Mouse (Mus musculus): ENCODE measurements around the gene Myo5a. TPM values are rescaled to one million over a fixed set of nuclear protein-coding genes. Genes with fewer than 3 reads are reported as not detected.

Gene Myo5a
- polyA plus RNA-seq, 1 experiment from 2014 or later = 45.9 TPM

DNA sequence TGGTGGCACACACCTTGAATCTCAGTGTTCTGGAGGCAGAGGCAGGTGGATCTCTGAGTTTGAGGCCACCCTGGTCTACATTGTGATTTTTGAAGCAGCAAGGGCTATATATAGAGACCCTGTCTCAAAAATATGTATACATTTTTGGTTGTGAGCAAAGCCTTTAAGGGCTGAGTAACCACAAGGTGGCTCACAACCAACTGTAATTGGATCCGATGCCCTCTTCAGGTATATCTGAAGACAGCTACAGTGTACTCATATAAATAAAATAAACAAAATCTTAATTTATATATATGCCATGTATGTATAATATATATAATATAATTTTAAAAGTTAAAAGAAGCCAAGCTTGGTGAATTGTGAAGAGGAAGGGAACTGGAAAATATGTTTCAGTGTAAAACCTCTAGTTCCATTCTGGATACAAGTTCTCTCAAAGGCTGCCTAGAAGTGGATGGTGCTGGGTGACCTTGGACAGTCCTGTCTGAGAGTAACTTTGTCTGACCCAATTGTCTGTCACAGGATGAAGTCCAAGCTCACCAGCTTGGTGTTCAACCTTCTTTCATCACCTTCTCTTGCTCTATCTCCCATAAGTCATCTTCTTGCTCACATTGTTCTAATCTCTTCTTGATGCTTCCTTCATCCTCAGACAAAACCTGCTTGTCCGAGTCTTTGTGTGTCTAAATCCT lies 28.8 kb upstream of the Myo5a start:
- Histone ChIP-seq H3K36me3 (replicated peaks) (peaks cover 11% of the 10 kb centered on the region), H3K4me3 (replicated peaks) (no peak overlapping the region), H3K9ac (no peak overlapping the region), H3K9me3 (no peaks in the 10 kb centered on the region), H3K4me2 (no peak overlapping the region), H3K4me1 (peaks cover 20% of the 10 kb centered on the region), H3K27ac (no peak overlapping the region), H3K27me3 (no peaks in the 10 kb centered on the region)
- 87% methylated on average over 2 of the region's 2 CpGs for WGBS
- no peak for ATAC-seq (ENCODE audit: low FRiP score)

DNA sequence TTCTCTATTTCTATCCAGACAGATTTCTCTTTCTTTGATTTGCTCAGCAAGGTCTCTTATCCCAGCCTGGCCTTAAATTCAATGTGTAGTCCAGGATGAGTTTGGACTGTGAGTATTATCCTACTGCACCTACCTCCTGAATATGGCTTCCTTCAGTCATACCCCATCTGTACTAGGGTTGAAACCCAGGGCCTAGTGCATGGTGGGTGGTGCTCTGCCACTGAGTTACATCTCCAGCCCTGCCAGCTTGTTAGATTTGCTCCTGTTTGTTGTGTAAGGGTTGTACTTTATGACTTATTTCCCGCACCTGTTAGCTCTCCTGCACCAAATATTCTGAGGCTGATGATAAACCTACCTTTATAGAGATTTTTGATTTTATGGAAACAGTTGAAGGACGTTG lies 27.6 kb upstream of the Myo5a start:
- Histone ChIP-seq H3K9ac (no peak overlapping the region), H3K4me1 (peaks cover 17% of the 10 kb centered on the region), H3K27me3 (no peaks in the 10 kb centered on the region), H3K4me3 (replicated peaks) (no peak overlapping the region), H3K27ac (no peak overlapping the region), H3K4me2 (no peak overlapping the region), H3K36me3 (replicated peaks) (peaks cover 11% of the 10 kb centered on the region), H3K9me3 (no peaks in the 10 kb centered on the region)
- no peak for ATAC-seq (ENCODE audit: low FRiP score)
- WGBS = 90% methylated on average over 2 of the region's 2 CpGs

DNA sequence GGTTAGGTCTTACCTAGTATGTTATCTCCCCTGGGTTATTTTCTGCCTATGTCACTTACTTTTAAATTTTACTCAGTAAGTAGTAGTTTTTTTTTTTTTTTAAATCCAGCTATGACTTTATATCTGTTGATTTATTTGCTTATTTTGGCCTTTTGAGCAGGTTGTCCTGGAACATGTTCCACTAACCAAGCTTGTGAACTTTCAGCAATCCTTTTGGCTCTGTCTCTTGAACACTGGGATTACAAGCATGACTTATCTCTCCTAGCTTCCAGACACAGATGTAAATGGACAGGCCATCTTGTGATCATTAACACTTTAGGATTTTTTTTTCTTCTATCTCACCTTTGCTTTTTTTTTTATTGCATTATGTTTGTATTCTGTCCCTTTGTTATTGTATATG lies 23.7 kb upstream of the Myo5a start:
- Histone ChIP-seq H3K27ac (no peak overlapping the region), H3K4me3 (replicated peaks) (no peak overlapping the region), H3K4me2 (no peak overlapping the region), H3K9ac (no peak overlapping the region), H3K9me3 (no peaks in the 10 kb centered on the region), H3K27me3 (no peaks in the 10 kb centered on the region), H3K36me3 (replicated peaks) (peaks cover 11% of the 10 kb centered on the region), H3K4me1 (no peaks in the 10 kb centered on the region)
- no peak for ATAC-seq (ENCODE audit: low FRiP score)

DNA sequence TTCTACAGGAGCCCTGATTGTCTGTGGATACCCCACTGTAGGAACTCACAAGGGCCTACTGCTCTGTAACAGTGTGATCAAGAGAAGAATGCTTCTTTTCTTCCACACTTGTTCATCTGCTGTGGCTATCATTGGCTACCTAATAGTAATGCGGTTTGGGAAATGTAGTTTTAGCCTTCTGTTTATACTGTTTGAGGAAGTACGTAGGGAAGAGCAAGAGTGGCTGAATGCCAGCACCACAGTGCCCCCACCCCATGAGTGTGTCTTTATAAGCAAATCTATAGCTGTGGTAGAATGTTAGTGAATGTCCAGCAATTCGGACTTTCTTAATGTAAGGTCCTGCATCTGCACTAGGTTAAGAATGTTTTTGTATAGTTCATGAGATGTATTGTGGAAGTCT lies 21.7 kb upstream of the Myo5a start:
- 91% methylated on average over 3 of the region's 3 CpGs for WGBS
- H3K4me1 ChIP-seq = no peaks in the 10 kb centered on the region
- H3K27me3 ChIP-seq = no peaks in the 10 kb centered on the region
- no peak overlapping the region for H3K4me3 ChIP-seq (replicated peaks)
- no peaks in the 10 kb centered on the region for H3K9me3 ChIP-seq
- no peak for ATAC-seq (ENCODE audit: low FRiP score)
- H3K27ac ChIP-seq = no peak overlapping the region
- no peak overlapping the region for H3K4me2 ChIP-seq
- H3K36me3 ChIP-seq (replicated peaks) = peaks cover 11% of the 10 kb centered on the region
- no peak overlapping the region for H3K9ac ChIP-seq

DNA sequence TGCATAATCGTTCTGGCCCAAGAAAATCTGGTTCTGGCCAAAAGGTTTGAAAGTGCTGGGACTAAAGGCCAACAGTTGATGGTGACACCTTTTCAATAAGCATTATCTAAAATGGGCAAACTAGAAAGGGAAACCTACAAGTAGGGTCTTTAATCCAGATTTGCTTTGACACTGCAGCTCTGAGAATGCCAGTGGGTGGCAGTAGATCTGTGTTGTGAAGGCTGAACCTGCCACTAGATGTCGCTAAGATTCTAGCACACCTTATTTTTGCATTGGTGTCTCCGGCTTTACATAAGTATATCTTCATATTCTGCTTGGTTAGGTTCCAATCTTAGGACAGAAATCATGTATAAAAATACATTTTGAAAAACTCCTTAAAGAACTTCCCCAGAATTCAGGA lies 20.8 kb upstream of the Myo5a start:
- WGBS = 35% methylated on average over 3 of the region's 3 CpGs
- no peak for ATAC-seq (ENCODE audit: low FRiP score)
- Histone ChIP-seq H3K9me3 (no peaks in the 10 kb centered on the region), H3K27me3 (no peaks in the 10 kb centered on the region), H3K36me3 (replicated peaks) (peaks cover 11% of the 10 kb centered on the region), H3K9ac (no peak overlapping the region), H3K4me3 (replicated peaks) (no peak overlapping the region), H3K4me1 (no peaks in the 10 kb centered on the region), H3K4me2 (no peak overlapping the region), H3K27ac (no peak overlapping the region)

DNA sequence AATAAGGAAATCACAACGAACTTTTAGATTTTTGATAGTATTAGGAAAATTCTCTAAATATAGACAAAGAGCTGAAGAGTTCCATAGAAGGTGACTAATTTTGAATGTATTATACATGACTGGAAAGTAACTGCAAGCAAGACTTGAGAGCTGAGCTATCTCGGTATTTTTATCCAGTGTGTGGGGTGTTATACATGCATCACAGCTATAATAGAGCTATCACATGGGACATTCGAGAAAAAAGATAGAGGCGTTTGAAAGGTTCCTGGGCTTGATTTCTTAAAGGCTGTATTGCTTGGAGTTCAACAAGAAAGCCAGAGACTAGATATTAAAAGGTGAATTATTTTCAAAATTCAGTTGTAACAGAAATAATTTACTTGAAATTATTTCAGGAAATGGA lies 19.0 kb upstream of the Myo5a start:
- ATAC-seq (ENCODE audit: low FRiP score) = no peak
- no peak overlapping the region for H3K4me2 ChIP-seq
- H3K9me3 ChIP-seq = no peaks in the 10 kb centered on the region
- no peak overlapping the region for H3K4me3 ChIP-seq (replicated peaks)
- no peaks in the 10 kb centered on the region for H3K27me3 ChIP-seq
- no peaks in the 10 kb centered on the region for H3K4me1 ChIP-seq
- no peak overlapping the region for H3K9ac ChIP-seq
- H3K27ac ChIP-seq = no peak overlapping the region
- peaks cover 6% of the 10 kb centered on the region for H3K36me3 ChIP-seq (replicated peaks)
- 88% methylated on average over 4 of the region's 4 CpGs for WGBS

DNA sequence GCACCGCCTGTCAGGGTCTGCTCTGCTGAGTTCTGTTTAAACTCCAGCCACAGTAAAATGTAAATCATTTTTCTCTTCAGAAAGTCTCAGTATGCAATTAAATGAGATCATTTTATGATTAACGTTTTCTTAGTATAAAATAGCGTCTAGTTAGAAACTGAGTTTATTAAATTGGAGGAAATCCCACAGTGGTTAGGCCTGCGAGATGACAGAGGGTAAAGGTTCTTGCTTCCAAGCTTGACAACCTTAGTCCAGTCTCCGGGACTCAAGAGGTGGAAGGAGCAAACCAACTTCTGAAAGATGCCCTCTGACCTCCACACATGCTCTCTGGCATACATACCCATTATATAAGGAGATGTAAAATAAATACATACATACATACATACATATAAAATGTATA lies 15.8 kb upstream of the Myo5a start:
- Histone ChIP-seq H3K36me3 (replicated peaks) (peaks cover 27% of the 10 kb centered on the region), H3K4me1 (no peaks in the 10 kb centered on the region), H3K27ac (no peak overlapping the region), H3K27me3 (no peaks in the 10 kb centered on the region), H3K9ac (no peak overlapping the region), H3K4me2 (no peak overlapping the region), H3K4me3 (replicated peaks) (no peak overlapping the region), H3K9me3 (no peaks in the 10 kb centered on the region)
- 93% methylated on average over 5 of the region's 5 CpGs for WGBS
- ATAC-seq (ENCODE audit: low FRiP score) = no peak

DNA sequence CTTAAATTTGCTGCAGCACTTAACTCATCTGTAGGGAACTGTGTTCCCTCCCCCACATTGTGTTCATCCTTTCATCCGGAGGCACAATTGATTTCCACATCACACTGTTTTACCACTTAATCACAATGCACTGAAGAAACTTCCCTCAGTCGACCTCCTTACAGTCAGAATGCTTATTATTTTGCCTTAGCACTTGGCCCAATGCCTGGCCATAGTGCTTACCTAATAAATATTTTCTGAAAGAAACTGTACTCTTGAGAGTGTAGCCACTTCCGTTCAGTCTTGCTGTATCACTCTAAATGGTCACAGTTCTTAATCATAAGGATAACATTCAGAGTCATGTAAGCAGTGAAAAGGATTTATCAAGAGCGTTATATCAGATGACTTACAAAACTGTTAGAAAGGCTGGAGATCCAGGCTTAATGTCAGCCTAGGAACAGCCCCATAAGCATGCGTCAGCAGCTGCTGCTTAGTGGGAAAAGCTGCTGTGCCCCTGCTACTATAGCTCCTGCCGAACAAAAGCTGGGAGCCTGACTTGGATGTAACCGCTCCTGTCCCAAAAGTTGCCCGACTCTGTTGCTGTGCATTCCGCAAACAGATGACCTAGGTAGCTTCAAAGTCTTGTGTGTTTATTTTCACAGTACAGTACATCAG lies 6.0 kb upstream of the Myo5a start:
- H3K9me3 ChIP-seq = no peaks in the 10 kb centered on the region
- WGBS = 81% methylated on average over 9 of the region's 9 CpGs
- no peak overlapping the region for H3K4me3 ChIP-seq (replicated peaks)
- no peaks in the 10 kb centered on the region for H3K36me3 ChIP-seq (replicated peaks)
- H3K9ac ChIP-seq = no peak overlapping the region
- H3K4me1 ChIP-seq = no peaks in the 10 kb centered on the region
- H3K27ac ChIP-seq = no peak overlapping the region
- ATAC-seq (ENCODE audit: low FRiP score) = no peak
- no peak overlapping the region for H3K4me2 ChIP-seq
- no peaks in the 10 kb centered on the region for H3K27me3 ChIP-seq

DNA sequence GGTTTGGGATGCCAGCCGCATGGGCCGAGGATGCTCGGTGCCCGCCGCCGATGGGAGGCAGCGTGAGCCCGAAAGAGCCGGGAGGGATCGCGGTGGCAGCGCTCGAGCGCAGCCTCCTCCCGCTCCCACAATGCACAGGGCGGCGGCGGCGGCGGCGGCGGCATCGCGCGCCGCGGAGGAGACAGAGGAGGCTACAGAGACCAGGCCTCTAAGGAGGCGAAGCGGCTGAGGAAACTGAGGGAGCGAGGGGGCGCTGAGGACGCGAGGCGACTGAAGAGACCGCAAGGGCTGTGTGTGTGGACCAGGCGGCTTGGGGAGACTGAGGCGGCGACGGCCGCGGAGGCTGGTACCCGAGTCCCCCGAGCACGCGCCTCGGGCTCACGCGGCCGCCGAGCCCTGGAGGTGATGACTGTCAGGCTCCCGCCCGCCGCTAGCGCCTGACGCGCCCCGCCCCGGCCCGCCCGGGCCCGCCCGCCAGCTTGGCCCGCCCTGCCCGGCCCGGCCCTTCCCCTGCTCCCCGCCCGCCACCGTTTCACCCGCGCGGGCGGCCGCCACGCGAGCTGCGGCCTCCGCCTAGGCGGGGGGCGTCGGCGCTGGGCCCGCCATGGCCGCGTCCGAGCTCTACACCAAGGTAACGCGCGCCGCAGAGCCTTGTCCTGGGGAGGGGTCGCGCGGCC lies 352 bp downstream of the Myo5a start:
- Histone ChIP-seq H3K9ac (peak overlapping the region; percentile 95), H3K27ac (peak overlapping the region; percentile 98), H3K27me3 (no peaks in the 10 kb centered on the region), H3K4me1 (peaks cover 20% of the 10 kb centered on the region), H3K4me3 (replicated peaks) (peak overlapping the region; percentile 86), H3K4me2 (peak overlapping the region; percentile 63), H3K9me3 (no peaks in the 10 kb centered on the region), H3K36me3 (replicated peaks) (no peaks in the 10 kb centered on the region)
- ATAC-seq (ENCODE audit: low FRiP score) = peak; percentile 95
- under 1% methylated on average over 79 of the region's 92 CpGs for whole genome bisulfite sequencing

DNA sequence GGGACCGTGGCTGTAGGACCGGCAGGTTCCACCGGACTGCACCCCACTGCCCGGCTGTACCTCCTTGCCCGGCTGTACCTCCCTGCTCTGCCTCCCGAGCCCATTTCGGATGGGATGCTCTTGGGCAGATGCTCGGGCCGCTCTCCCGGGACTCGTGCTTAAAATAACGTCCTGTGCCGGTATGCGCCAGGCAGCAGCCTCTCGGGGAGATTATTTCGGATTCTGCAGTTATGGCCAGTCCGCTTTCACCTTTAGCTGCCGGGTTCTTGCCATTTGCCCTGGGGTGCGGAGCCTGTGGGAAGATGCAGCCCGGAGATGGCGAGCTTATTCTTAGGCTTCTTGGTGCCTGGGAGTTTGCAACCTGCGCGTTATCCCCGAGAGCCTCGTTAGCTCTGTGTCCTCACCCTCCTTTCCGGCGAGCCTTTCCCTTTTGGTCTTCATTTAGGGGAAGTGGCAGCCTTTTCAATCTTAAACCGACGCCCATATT lies 934 bp downstream of the Myo5a start:
- Histone ChIP-seq H3K4me2 (peak overlapping the region; percentile 63), H3K36me3 (replicated peaks) (no peaks in the 10 kb centered on the region), H3K27me3 (no peaks in the 10 kb centered on the region), H3K4me3 (replicated peaks) (peak overlapping the region; percentile 86), H3K9me3 (no peaks in the 10 kb centered on the region), H3K27ac (peak overlapping the region; percentile 98), H3K4me1 (peaks cover 20% of the 10 kb centered on the region), H3K9ac (peak overlapping the region; percentile 95)
- peak; percentile 23 for ATAC-seq (ENCODE audit: low FRiP score)
- WGBS = 0% methylated on average over 29 of the region's 29 CpGs

DNA sequence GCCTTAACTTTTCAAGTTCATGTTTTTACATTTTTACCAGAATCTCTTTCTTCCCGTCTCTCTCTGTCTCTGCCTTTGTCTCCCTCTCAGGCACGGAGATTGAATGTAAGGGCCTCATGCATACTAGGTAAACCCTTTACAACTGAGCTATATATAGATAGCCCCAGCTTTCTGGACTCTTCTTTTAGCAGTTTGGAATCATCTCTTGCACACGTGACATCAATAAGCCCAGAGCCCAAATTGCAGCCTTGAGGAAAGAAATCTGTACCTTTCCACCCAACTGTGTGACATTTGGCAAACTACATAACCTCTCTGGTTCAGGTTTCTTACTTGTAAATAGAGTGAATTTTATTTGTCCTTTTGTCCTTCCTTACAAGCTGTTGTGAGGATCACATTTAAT lies 1.5 kb downstream of the Myo5a start:
- WGBS = 11% methylated on average over 3 of the region's 3 CpGs
- Histone ChIP-seq H3K4me3 (replicated peaks) (peak overlapping the region; percentile 86), H3K4me1 (peaks cover 20% of the 10 kb centered on the region), H3K27me3 (no peaks in the 10 kb centered on the region), H3K9ac (peak overlapping the region; percentile 95), H3K27ac (no peak overlapping the region; the same call in 1 of the 2 replicates), H3K4me2 (peak overlapping the region; percentile 63), H3K9me3 (no peaks in the 10 kb centered on the region), H3K36me3 (replicated peaks) (no peaks in the 10 kb centered on the region)
- ATAC-seq (ENCODE audit: low FRiP score) = no peak

DNA sequence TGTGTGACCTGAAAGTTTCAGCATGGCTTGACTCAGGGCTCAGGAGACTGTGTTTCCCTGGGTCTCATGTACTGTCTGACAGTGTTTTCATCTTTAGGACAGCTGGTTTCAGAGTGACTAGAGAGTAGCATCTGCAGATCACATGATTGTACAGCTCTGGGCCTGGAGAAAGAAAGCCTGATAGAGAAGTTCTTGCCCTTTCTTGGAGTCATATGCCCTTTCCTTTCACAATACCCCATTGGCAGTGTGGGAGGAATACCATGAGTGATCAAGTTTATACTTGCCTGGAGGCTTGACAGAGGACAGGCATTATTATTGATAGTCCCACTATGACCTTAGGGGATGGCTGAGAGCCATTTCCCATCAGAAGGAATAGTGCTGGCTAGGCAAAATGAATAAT lies 6.4 kb downstream of the Myo5a start:
- Histone ChIP-seq H3K27me3 (no peaks in the 10 kb centered on the region), H3K9ac (no peak overlapping the region), H3K9me3 (no peaks in the 10 kb centered on the region), H3K27ac (no peak overlapping the region), H3K4me2 (no peak overlapping the region), H3K36me3 (replicated peaks) (no peaks in the 10 kb centered on the region), H3K4me1 (peaks cover 13% of the 10 kb centered on the region), H3K4me3 (replicated peaks) (no peak overlapping the region)
- no peak for ATAC-seq (ENCODE audit: low FRiP score)

All from forebrain, embryonic 12.5 days (tissue).